Mouse (Mus musculus) cortical plate, adult 2 months (tissue): ENCODE data around the gene Krtap4-6.

Experiments
- CTCF ChIP-seq: fragments of 200-500 bp; IDR thresholded peaks from 2 replicates; pipeline ENCODE4 v1.5.1; 2011; ENCODE audit warnings: mild to moderate bottlenecking, control low read depth, low read length; ENCODE audit not compliant: insufficient read depth; ENCODE audit errors: extremely low read depth
- POLR2A ChIP-seq: fragments of 200-500 bp; IDR thresholded peaks from 2 replicates; pipeline ENCODE4 v1.6.1; 2011; ENCODE audit warnings: mild to moderate bottlenecking, low read length, control low read depth; ENCODE audit not compliant: insufficient read depth; ENCODE audit errors: extremely low read depth

DNA sequence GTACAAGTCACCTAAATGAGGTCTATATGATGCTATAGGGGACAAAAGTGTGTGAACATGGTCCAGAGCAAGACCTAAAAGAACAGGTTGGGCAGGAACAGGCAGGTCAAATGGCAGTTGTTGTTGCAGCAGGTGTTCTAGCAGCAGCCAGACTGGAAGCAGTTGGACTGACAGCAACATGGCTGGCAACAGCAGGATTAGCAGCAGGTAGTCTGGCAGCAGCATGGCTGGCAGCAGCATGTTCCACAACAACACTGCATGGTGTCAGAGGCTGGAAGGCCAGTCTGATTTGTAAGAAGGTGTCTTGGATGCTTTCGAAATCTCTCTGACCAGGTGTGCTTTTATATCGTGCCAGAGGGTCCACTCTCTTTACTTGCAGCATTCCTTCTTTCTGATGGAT lies 17.7 kb upstream of the Krtap4-6 start:
- TF ChIP-seq CTCF, result no peak
- no peak for TF ChIP-seq POLR2A
